Mouse (Mus musculus) midbrain, postnatal 0 days (tissue): ENCODE results near the gene Rbbp6. TPM values are rescaled to one million over a fixed set of nuclear protein-coding genes. Genes with fewer than 3 reads are reported as not detected.

Experiments
- ATAC-seq: fragments of 200-750 bp; cut with Nextera tagmentation; 2 replicates; pipeline ENCODE4 v1.8.0; 2017; ENCODE audit warnings: moderate number of reproducible peaks, mild to moderate bottlenecking, moderate TSS enrichment, moderate library complexity; ENCODE audit not compliant: low FRiP score
- DNase-seq: peaks from one replicate; pipeline ENCODE4 v3.0.0-alpha.2; 2015; ENCODE audit warnings: low spot score
- H3K27ac ChIP-seq: fragments of 300-500 bp; sonication (generic); 2 replicates; pipeline ENCODE4 v1.5.1; 2014; ENCODE audit warnings: low read depth, mild to moderate bottlenecking, low read length, mixed read lengths
- H3K27me3 ChIP-seq: fragments of 300-500 bp; sonication (generic); 2 replicates; pipeline ENCODE4 v1.6.1; 2014; ENCODE audit warnings: low read length, control low read depth, mixed read lengths; ENCODE audit not compliant: insufficient read depth
- H3K36me3 ChIP-seq: fragments of 300-500 bp; sonication (generic); 2 replicates; pipeline ENCODE4 v1.6.1; 2014; ENCODE audit warnings: low read length, control low read depth, mixed read lengths; ENCODE audit not compliant: insufficient read depth
- H3K4me1 ChIP-seq: fragments of 300-500 bp; sonication (generic); 2 replicates; pipeline ENCODE4 v1.6.1; 2014; ENCODE audit warnings: mild to moderate bottlenecking, control low read depth, antibody characterized with exemption, low read length, mixed read lengths; ENCODE audit not compliant: insufficient read depth
- H3K4me2 ChIP-seq: fragments of 300-500 bp; sonication (generic); 2 replicates; pipeline ENCODE4 v1.6.1; 2014; ENCODE audit warnings: low read depth, mild to moderate bottlenecking, low read length, mixed read lengths; ENCODE audit not compliant: poor library complexity, severe bottlenecking
- H3K4me3 ChIP-seq: fragments of 300-500 bp; sonication (generic); 2 replicates; pipeline ENCODE4 v1.5.1; 2014; ENCODE audit warnings: low read depth, mild to moderate bottlenecking, low read length, moderate library complexity
- H3K9ac ChIP-seq: fragments of 300-500 bp; sonication (generic); replicated peaks from 2 replicates; pipeline ENCODE4 v1.6.1; 2014; ENCODE audit warnings: mild to moderate bottlenecking, low read length, moderate library complexity, mixed read lengths; ENCODE audit not compliant: poor library complexity, severe bottlenecking
- H3K9me3 ChIP-seq: fragments of 300-500 bp; sonication (generic); 2 replicates; pipeline ENCODE4 v1.6.1; 2016; ENCODE audit warnings: low read length, control low read depth
- CTCF ChIP-seq: IDR thresholded peaks from 2 replicates; pipeline ENCODE4 v1.5.1; 2016; ENCODE audit warnings: antibody characterized with exemption, mild to moderate bottlenecking
- WGBS: fragments of 180-500 bp; shearing (Covaris S2); extraction: QIAGEN DNeasy Blood & Tissue Kit; methylation state at CpG from one replicate; pipeline ENCODE4 v1.1.7; 2014; 5-methylcytosine and 5-hydroxymethylcytosine counted together
- polyA plus RNA-seq: library from polyadenylated mRNA; unstranded; fragments of >200 nt; fragmentation: Nextera tagmentation; extraction: Ambion mirVana; gene quantifications from 2 replicates; pipeline ENCODE4 v1.2.1, GENCODE M21; 2015
- total RNA-seq: library from RNA; depleted of rRNA; stranded (reverse); fragments of >200 nt; gene quantifications from 2 replicates; pipeline ENCODE4 v1.2.3, GENCODE M21; 2014; rRNA removed

The Rbbp6 gene
- total and polyA plus RNA-seq, 2 experiments from 2014 or later = 22.9 to 33.7 TPM

- Histone ChIP-seq H3K4me1 (no peaks in the 10 kb centered on the region), H3K36me3 (no peaks in the 10 kb centered on the region), H3K27ac (no peak overlapping the region), H3K4me3 (no peak overlapping the region), H3K4me2 (no peak overlapping the region), H3K9ac (no peak overlapping the region), H3K27me3 (no peaks in the 10 kb centered on the region), H3K9me3 (no peaks in the 10 kb centered on the region)
- DNase-seq = no peak
- no peak for ATAC-seq
- TF ChIP-seq CTCF = peak; percentile 55
- 95% methylated on average over 3 of the region's 3 CpGs for WGBS
These were observed 79.7 kb downstream of the Rbbp6 start for GRCm38 (mm10) chr7:123045146-123045545.

- H3K9me3 ChIP-seq = no peaks in the 10 kb centered on the region
- 79% methylated on average over 13 of the region's 13 CpGs for WGBS
- H3K27ac ChIP-seq = no peak overlapping the region; the same call in 1 of the 2 replicates
- H3K27me3 ChIP-seq = no peaks in the 10 kb centered on the region
- DNase-seq (no peak), ATAC-seq (no peak)
- no peak overlapping the region for H3K9ac ChIP-seq
- H3K4me2 ChIP-seq = no peak overlapping the region
- no peaks in the 10 kb centered on the region for H3K36me3 ChIP-seq
- TF ChIP-seq CTCF = no peak
- H3K4me3 ChIP-seq = no peak overlapping the region
- no peaks in the 10 kb centered on the region for H3K4me1 ChIP-seq
These were observed 81.1 kb downstream of the Rbbp6 start for GRCm38 (mm10) chr7:123046473-123047091.

Other genes starting within 250 kb of the Rbbp6 start
- 53.2 and 70.6 TPM in 2 replicates for gene Tnrc6a, start 158.2 kb downstream of the Rbbp6 start, total RNA-seq
- 53.4 and 73.9 TPM in 2 replicates for gene Tnrc6a, start 158.2 kb downstream of the Rbbp6 start, polyA plus RNA-seq
- 0.66 and 0.82 TPM in 2 replicates for gene Slc5a11, start 249.1 kb downstream of the Rbbp6 start, total RNA-seq
- gene Slc5a11, start 249.1 kb downstream of the Rbbp6 start, polyA plus RNA-seq = 0.20 and 0.47 TPM in 2 replicates